Mouse (Mus musculus): ENCODE data around the gene Nrxn1. TPM values are rescaled to one million over a fixed set of nuclear protein-coding genes. Genes with fewer than 3 reads are reported as not detected.

The Nrxn1 gene
- total RNA-seq, 4 experiments from 2014 or later, result 452 to 476 (median 472) TPM

DNA sequence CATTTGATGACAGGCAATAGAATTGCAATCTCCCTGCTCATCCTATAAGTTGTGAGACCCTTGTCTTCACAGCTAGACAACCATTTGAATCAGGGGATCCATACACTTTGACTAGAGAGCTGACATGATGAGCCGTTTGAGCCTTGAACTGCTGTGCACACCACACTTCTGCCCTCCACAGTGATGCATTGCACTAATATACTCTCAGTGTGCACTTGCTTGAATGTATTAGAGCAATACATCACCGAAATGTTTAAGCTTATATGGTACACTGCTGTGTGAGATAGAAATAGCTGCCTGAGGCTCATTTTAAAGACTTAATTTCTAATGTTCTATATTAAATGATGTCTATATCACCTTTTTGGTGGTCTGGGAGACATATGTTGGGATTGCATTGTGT lies 430.6 kb downstream of the Nrxn1 start:
- no peak for DNase-seq (ENCODE audit: low spot score in 2 of 2)

DNA sequence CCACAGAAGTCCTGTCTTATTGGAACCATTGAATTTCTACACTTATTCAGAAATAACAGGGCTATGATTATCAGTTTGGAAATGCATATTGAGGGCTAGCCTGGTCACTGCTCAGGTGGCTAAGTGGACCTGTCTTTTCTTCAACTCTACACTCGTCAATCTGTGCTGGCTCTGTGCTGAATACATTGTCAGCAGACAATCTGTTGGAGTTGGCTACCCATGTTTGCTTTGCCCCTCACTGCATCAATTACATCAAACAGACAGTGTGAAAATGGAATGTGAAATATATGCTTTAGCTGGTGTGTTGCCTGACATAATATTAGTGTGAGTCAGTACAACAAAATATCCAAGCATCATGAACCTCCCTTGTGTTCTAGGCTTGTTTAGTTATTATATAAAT lies 438.4 kb downstream of the Nrxn1 start:
- DNase-seq (ENCODE audit: low spot score in 2 of 2), result no peak

DNA sequence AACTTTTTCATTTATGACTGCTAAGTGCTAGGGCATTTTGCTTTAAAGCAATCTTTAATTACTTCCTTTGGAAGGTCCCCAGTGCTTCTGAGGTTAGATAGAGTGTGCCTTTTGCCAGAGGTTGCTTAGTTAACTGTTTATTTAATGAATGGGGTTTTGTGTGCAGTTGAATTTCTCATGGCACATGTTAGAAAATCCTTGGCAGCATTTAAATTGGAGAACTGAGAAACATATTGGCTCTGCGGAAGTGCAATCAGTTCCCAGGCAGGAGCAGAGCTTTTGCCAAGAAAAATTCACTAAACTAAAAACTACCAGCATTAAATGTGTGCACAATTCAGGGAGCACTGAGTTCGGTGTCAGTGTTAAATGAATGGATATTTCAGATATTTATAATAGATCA lies 439.5 kb downstream of the Nrxn1 start:
- DNase-seq (ENCODE audit: low spot score in 2 of 2), result peak; percentile 30 to 44

DNA sequence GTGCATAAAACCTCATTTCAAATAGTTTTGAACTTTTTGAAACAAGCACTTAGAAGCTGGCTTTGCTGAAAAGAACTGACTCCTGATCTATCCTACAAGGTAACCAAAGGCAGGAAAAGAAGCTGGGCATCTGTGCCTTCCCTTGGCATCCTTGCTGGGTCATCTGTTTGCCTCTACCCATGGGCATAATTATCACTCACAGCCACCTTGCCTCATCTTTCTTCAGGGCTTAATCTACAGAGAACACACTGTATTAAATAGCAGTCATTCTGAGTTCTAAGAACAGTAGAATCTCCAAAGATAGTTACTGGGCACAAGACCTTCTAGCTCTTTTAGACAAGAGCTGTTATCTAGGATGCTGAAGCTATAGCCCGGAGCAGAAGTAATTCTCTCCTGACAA lies 442.6 kb downstream of the Nrxn1 start:
- DNase-seq (ENCODE audit: low spot score in 2 of 2), result no peak

DNA sequence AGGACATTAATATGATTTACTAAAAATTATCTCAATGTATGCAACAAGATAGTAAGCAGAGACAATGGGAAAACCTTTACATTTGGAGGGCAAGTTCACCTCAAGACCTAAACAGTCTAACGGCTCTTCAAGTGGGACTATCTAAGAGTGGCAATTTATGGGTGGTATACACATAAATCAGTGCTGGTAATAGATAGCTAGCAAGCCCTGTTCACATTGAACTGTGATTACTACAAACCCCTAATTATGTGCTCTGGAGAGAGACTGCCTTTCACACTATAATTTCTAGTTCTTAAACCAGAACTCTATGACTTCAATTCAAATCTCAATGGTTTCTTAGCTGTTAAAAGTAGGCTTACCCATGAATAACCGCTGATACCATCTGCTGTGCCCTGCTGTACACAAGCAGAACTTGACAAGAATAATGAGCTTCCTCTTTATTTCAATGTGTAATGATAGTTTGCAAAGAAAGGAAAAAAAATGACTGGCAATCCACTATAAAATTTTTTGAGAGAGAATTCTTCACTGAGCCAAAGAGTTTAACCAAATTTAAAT lies 453.8 kb downstream of the Nrxn1 start:
- DNase-seq (ENCODE audit: low spot score in 2 of 2), result peak in 1 of 2 experiments; percentile 23

DNA sequence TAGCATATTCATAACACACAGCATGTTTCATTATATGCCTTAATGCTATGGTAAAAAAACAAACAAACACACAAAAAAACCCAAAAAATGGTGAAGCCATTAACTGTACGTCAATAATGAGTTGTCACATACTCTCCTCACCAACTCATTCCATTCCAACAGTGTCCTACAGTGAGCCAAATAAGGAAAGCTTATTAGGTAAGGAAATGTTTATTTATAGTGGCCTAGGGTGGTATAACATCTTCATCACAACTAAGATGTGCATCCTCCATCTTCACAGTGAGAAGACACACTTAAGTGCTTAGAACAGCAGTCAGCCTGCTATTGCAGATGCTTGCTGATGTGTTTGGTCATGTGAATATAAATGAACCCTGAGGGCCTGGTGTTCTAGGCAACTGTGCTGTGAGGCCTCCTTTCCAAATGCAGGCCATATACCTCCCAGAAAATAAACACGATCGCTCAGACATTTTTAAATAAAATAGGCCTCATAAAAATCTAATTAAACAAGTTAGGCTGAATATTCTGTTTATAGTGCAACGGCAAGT lies 454.6 kb downstream of the Nrxn1 start:
- DNase-seq (ENCODE audit: low spot score in 2 of 2), result no peak

DNA sequence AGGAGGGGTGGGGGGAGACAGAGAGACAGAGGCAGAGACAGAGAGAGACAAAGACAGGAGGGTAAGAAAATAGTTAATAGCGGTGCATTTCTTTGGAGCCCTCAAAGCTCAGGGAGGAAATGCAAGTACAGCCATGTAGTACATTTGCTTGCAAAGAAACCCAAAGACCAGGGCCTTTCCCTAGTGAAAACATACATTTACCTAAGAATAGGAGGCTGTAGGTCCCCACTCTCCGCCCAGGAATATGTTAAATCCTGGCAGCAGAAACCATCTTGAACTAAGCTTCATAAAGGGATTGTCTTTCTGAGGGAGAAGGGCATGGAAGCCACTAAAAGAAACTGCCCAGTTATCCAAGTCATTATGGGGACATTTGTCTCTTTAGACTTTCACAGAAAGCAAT lies 461.5 kb downstream of the Nrxn1 start:
- no peak for DNase-seq (ENCODE audit: low spot score in 2 of 2)

DNA sequence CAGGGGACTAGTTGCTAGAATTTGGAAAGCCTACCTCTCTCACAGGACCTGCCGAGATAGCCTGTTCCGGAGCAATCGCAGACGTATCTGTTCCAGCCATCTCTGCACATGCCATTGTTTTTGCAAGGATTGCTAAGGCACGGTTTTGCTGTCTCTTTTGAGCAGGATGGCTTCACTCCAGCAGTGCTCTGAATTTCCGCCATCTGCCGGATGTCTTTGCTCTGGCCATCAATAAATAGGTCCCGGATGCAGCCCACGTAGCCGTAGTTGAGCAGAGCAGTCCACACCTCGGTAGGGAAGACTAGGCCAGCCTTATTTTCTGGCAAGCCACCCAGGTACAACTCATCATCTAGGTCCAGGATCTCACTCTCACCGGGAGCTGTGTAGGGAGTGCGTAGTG lies 463.0 kb downstream of the Nrxn1 start:
- DNase-seq (ENCODE audit: low spot score in 2 of 2), result peak; percentile 47 to 62

DNA sequence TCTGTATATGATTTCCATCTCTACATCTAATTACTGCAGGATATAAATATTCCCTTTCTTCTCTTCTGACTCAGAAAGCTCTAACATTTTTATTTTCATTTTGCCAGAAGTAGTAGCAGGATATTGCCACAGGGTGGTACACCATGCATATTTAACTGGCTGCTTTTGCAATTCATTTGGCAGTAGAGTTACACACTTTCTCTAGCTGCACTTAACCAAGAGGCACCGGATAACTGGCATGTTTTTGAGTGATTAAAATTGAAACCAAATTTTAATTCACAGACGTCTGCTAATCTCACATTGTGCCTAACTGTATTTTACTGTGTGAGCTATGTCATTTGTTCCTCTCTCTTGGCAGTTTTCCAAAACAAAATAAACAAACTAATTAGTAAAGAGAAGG lies 464.4 kb downstream of the Nrxn1 start:
- peak; percentile 44 to 65 for DNase-seq (ENCODE audit: low spot score in 2 of 2)

DNA sequence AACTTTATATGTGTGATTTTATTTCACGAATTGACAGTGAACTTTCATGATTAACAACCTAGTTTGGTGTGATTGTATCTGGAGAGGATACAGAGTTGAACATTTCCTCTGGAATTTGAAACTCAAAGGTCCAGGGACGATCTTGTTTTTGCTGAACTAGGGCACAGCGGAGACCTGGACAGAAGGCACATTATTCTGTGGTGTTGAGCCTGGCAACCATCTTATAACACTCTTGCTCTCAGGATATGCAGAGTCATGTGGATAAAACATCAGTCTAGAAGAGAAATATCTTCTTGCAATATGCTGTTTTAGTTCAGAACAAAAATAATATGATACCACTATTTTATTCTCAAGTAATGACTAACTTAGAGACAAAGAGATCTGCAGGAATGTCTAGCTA lies 464.9 kb downstream of the Nrxn1 start:
- no peak for DNase-seq (ENCODE audit: low spot score in 2 of 2)

DNA sequence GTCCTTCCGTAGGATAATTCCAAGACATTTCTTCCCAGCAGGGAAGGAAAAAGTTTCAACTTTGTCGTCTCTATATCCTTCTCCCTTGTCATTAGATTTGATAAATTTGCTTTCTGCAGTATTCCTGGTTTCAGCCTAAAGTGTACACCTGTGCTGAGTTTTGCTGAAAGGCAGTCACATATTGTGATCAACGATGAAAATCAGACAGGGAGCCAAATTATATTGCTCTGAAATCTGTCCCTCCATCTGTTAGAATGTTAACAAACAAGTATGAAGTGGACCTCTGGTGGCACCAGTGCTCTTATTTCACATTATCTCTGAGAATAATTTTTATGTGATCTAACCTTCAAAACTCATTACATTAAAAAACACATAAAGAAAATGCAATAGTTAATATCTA lies 465.5 kb downstream of the Nrxn1 start:
- no peak for DNase-seq (ENCODE audit: low spot score in 2 of 2)

DNA sequence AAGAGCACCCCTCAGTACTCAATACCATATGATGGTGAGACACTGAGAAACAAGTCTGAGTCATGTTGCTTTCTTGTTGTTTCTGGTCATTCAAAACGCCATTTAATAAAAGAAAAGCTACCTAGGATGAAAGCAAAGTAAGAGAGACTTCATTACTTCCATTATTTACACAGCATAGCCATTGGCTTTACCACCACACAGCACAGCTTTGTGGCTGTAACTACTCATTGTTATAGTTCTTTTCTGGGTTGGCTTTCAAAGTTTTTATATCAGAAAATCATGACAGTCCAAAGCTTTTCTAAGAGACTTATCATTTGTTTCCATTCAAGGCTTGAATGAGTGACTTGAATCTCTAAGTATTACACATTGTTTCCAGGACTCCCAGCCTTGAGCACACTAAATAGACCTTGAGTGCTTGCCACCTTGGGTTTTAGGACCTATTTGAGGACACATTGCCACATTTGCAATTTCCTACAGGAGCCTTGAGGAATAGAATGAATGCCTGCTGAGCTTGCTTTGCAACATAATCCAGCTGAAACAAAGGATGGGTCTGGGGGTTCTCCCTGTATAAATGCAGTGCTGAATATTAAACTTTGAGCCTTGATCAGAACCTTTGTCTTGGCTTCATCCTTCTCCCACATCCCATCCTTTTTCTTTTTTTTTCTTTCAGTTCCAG lies 468.1 kb downstream of the Nrxn1 start:
- DNase-seq (ENCODE audit: low spot score in 2 of 2), result no peak

DNA sequence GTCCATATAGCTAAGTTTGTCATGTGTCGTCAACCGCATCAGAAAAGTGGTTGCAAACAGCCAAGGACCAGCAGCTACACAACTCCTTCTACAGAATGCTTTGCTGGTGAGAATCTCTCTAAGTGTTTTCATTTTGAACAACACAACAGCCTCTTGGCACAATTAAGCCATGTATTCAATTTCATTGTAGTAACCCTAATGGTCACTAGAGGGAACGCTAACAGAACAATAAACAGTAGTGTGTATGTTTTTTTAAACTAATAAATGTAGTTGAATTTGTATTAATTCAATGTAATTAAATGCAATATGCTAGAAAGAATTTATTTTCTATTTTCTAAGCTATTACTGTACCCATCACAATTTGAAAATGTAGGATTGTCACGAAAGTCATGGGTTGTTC lies 471.0 kb downstream of the Nrxn1 start:
- DNase-seq (ENCODE audit: low spot score in 2 of 2), result no peak

DNA sequence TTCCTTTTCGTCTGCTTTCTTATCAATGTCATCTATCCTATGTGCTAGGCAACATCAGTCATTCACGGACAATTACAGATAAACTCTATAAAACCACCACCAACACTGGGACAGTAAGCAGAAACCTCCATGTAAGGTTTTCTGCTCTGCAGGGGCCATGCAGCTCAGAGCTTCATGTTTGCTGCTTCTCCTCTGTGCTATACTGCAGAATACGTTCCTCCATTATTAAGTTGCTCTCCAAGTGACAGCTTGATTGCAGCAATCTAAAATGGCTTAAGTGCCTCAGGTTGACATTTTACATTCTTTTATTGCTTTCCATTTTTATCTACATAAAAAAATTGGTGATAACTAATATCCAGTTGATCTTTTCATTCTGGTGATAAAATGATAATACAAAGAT lies 477.9 kb downstream of the Nrxn1 start:
- no peak for DNase-seq (ENCODE audit: low spot score in 2 of 2)

DNA sequence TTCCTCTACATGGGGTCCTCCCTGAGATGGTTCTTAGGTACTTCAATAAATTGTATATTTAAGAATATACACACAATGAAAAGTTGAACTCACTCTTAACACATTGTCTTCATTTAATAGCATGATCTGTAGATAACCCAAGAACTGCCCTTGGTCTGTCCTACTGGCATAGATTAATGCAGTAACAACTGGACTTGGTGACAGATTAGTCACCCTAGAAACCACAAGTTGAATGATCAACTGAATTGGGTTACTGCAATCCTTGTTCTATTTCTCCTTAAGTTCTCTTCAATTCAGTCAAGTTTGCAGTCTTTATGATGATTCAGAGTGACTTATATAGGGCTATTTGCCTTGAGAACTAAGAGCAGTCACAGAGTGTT lies 485.5 kb downstream of the Nrxn1 start:
- no peak for DNase-seq (ENCODE audit: low spot score in 2 of 2)

DNA sequence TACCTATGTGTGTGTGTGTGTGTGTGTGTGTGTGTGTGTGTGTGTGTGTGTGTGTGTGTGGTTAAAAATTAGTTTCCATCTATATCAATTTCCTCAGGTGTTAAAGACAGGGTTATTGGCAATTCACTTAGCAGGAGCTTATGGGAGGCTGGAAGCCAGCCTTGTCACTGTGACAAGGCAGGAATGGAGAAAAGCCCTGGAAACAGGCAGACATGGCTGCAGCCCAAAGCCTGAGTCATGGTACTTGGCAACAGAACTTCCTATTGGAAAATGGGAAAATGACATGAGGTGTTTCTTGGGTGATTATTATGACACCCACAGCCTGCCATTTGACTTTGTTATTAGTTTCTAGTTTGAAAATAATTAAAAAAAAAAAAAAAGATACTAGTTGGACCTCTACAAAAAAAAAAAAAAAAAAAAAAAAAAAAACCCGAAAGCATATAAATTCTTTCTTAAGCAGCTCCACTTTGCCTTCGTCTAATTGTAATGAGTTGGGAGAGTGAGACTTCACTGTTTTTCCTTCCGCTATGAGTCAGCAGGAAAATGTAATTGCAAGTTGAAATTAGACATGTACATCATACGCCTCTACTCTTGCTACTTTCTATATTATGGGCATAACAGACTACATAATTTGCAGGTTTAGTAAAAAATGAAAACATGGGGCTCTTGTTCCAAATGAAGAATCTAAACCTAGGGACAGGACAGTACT lies 486.0 kb downstream of the Nrxn1 start:
- DNase-seq (ENCODE audit: low spot score in 2 of 2), result peak; percentile 75 to 81

DNA sequence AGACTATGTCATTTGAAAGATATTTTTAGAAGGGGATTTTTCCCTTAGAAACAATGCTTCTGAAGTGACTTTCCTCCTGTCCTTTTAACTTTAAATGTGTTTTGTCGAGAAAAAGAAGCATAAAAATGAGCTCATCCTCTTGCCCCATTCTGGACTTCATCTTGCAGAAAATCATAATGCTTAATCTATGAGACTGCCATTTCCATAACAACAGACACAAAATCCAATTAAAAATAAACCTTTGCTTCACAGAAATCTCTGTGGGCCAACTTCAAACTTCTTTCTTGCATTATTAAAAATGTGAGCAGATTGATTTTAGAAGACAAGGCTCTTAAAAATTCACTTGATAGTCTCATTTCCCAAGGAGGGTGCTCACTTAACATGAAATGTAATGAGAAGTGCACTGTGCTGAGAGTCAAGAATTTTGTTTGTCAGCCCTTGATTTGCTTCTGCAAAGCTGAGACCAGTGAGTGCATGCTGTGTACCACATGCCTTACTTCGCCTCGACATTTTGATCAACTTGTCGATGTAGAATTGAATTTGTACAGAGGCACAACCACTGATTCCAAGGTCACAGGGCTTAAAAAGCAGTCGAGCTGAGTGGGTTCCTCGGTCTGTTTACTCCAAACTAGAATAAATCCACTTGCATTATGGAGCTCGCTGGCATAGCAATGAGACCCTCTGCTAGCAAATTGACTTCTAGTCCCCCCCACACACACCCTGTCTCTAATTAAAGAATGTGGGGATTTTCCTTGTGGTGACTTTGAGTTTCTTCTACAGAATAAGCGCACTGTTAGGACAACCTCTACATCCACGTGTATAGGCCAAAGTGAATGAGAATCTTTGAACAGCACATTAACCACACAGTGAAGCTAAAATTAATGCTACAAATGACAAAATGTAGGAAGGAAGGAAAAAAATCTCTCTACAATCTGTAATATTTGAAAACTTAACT lies 493.0 kb downstream of the Nrxn1 start:
- DNase-seq (ENCODE audit: low spot score in 2 of 2), result no peak

DNA sequence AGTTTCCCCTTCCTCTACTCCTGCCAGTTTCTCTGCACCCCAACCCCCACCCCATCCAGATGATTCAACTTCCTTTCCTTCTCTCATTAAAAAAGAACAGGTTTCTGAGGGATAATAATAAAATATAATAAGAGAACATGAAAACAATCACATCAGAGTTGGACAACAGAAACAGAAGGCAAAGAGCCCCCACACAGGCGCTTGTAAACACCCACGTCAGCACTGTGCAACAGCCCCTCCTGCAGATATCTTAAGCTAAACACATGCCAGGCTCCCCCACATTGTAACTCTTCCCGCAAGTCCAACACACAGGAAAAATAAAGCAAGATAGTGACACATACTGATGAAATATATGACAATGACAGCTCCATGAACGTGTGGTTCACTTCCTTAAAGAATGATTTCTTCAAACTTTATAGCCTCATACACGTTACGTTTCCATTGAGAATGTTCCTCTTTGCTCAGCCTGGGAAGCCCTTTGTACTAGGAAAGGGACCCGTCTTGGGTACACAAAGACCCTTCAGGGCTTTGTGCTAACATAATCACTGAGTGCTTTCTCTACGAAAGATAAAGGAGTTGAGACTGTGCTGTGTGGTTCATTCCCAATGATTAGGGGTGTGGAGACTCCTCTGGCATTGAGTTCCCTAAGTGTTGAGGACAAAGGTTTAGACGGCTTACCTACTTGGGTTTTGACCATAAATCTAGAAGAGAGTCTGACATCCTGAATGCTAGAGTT lies 497.9 kb downstream of the Nrxn1 start:
- DNase-seq (ENCODE audit: low spot score in 2 of 2), result peak; percentile 48 to 54

DNA sequence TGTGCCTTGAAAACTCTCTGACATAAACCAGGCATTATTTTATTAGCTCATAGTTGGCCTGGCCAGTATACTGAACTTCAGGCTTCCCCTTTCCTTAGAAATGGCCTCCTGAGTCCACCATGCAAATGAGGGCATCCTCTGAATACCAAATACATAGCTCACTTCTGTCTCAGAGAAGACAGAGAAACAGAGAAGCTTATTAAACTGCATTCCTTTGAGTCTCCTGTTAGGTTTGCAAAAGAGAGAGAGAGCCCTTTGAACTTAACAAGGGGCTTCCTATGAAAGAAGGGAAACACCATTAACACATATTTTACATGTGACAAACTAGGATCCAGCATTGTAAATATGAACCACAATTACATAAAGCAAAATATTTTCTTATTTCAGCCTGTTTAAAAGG lies 506.0 kb downstream of the Nrxn1 start:
- DNase-seq (ENCODE audit: low spot score in 2 of 2), result no peak

DNA sequence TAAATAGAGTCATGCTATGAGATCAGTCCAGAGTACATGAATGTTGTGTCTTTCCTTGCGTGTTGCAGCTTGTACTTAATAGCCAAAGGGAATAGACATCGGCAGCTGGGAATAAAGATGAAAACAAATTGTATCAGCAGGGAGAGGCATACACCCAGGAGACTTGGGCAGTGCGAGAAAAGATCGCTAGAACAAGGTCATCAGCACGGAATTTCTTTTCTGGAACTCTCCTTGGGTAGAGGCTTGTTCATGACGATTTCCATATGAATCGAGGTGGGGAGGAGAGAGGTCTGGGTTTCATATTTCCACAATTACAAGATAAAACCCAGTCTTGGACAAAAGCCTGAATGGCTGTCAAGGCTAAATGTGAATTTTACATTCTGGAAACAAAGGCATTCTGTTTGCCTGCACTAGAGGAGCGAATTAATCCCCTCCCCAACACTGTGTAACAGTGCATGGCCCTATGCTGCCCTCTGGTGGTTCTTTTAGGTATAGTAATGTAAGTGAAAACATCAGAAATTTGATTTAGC lies 508.1 kb downstream of the Nrxn1 start:
- peak in 1 of 2 experiments; percentile 52 for DNase-seq (ENCODE audit: low spot score in 2 of 2)

All from layer of hippocampus, adult 8-10 months (tissue).